Mouse (Mus musculus): ENCODE results near the gene 2310034G01Rik. TPM values are rescaled to one million over a fixed set of nuclear protein-coding genes. Genes with fewer than 3 reads are reported as not detected.

2310034G01Rik gene
- 1 to 10 TPM in 3 of 4 experiments, under 1 TPM in 1; 0.36 to 1.5 (median 1.0) TPM for total RNA-seq (2022)

- DNase-seq (ENCODE audit: low spot score in 2 of 2): no peak
These were observed at the start of gene 2310034G01Rik for GRCm38 (mm10) chr19:46350168-46350932. Gene 2310034G01Rik, minus strand, starts transcription at chr19:46350302.

- DNase-seq (ENCODE audit: low spot score in 2 of 2): no peak
These were observed 49.8 kb upstream of the 2310034G01Rik start for GRCm38 (mm10) chr19:46399886-46400285.

DNA sequence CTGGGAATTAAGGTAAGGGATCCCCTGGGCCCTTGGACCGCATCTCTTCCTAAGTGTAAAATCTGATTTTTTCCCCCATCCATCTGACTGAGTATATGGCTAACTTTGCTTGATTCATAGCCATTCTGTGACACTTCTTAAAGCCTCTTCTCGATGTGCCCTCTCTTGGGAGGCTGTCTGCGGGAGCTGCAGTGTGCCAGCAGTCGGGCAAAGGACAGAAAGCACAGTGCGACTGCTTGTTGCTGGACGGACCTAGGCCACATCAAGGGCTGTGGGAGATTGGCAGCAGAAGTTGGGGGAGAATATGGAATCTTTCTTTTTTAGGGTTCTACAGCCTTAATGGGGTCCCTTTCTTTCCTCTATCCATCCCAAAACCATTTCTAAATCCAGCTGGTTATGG, 49.3 kb upstream of the 2310034G01Rik start:
- no peak for DNase-seq (ENCODE audit: low spot score in 2 of 2)

GRCm38 (mm10) chr19:46398401-46398800, 48.3 kb upstream of the 2310034G01Rik start:
- DNase-seq (ENCODE audit: low spot score in 2 of 2): no peak

DNA sequence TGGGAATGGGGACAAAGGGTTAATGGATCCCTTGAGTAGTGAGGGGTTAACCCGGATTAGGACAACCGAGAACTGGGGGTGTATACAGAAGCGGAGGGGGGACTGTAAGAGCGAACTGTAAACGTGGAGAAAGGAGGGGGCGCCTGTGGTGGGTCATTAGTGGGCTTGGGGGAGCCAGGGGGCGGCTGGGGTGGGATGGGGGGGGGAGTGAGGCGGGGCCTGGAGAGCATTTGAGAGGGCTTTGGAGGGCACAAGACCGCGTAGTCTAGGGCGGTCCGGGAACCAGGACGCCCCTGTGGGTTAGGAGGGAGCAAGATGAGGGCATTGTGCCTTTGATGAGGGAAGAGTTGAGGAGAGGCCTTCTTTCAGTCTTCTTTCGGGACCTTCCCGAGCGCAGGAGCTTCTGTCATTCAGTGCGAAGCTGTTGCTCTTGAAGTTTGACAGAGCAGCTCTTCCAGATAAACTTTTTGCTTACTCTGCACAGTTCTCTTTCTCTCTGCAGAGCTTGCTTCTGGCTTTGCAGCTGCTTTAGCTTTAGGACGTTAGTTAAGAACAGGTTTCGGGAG, 47.4 kb upstream of the 2310034G01Rik start:
- DNase-seq (ENCODE audit: low spot score in 2 of 2): no peak

DNA sequence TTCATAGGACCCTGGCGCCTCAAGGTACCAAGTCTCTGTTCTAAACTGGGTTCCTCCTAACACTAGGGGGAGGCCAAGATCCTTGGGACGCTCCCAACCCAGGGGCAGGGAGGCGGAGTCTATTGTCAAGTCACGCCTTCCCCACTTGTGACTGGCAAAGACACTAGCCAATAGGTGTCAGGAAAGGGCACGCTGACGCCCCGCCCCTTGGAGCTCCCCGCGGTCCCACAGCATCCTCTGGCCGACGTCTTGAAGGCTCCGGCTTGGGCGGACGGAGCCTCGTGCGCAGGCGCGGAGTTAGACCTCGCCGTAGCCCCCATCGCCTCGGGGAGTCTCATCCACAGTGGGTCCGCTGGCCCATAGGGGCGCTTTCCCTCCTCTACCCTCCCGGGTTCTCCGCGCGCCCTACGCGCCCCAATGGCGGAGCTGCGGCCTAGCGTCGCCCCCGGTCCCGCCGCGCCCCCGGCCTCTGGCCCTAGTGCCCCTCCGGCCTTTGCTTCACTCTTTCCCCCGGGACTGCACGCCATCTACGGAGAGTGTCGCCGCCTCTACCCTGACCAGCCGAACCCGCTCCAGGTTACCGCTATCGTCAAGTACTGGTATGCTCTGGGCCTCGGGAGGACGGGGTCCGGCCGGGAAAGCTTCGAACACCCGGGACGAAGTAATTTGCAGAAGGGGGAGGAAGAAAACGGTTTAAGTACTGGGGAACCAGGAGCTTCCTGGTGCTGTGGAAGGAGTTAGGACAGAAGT, 46.8 kb upstream of the 2310034G01Rik start, which contains the start of gene Sufu:
Gene Sufu (plus strand): TSS at position 211 of the 750 bp plus-strand sequence.
- DNase-seq (ENCODE audit: low spot score in 2 of 2): peak; percentile 95 to 98

DNA sequence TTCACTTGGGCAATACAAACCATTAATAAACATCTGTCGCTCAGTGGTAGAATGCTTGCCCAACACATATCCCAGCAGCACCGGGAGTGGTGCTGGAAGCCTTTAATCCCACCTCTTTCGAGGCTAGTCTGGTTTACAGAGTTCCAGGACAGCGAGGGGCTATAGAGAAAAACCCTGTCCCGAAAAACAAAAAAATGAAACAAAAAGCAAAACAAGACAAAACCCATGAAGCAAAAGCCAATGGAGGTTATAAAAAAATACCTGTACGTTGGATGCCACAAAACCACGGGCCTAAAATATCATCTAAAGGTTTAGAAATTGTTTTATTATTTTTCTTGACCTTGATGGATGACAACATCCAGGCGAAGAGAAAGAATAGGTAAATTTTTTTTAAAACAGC, 46.0 kb upstream of the 2310034G01Rik start:
- no peak for DNase-seq (ENCODE audit: low spot score in 2 of 2)

- peak; percentile 96 for DNase-seq (ENCODE audit: low spot score in 2 of 2)
These were observed 45.3 kb upstream of the 2310034G01Rik start, which contains the start of gene Actr1a for GRCm38 (mm10) chr19:46395109-46396009. Gene Actr1a, minus strand, starts transcription at chr19:46395748.

GRCm38 (mm10) chr19:46394712-46395108, 44.6 kb upstream of the 2310034G01Rik start:
- no peak for DNase-seq (ENCODE audit: low spot score in 2 of 2)

GRCm38 (mm10) chr19:46392018-46392417, 41.9 kb upstream of the 2310034G01Rik start:
- DNase-seq (ENCODE audit: low spot score in 2 of 2): no peak

DNA sequence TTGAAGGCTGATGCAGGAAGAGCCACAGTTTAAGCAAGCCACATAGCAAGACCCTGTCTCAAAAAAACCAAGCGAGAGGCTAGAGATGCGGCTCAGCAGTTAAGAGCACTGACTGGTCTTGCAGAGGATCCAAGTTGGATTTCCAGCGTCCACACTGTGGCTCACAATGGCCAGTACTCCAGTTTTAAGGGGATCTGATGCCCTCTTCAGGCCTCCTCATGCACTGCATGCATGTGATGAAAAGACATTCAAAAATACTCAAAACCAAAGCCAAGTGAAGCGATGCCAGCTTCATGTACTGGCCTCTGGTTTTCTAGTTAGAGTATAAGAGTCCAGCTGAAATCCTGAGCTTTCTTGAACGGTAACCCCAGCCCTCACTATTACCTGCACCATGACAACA, 39.8 kb upstream of the 2310034G01Rik start:
- no peak for DNase-seq (ENCODE audit: low spot score in 2 of 2)

- DNase-seq (ENCODE audit: low spot score in 2 of 2): no peak
These were observed 32.2 kb upstream of the 2310034G01Rik start for GRCm38 (mm10) chr19:46382275-46382674.

DNA sequence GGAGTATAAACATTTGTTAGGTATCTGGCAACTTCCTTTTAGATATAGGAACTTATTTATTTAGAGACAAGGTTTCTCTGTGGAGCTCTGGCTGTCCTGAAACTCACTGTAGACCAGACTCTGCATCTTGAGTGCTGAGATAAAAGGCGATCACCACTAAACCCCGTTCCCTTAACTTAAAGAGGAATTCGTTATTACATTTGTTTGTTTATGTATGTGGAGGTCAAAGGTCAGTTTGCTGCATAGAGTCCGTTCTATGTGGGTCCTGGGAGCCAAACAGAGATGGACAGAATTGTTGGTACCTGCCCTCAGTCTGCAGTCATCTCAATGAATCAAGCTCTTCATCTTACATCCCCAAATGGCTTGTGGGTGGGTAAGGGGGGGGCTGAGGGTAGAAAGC, 25.8 kb upstream of the 2310034G01Rik start:
- no peak for DNase-seq (ENCODE audit: low spot score in 2 of 2)

DNA sequence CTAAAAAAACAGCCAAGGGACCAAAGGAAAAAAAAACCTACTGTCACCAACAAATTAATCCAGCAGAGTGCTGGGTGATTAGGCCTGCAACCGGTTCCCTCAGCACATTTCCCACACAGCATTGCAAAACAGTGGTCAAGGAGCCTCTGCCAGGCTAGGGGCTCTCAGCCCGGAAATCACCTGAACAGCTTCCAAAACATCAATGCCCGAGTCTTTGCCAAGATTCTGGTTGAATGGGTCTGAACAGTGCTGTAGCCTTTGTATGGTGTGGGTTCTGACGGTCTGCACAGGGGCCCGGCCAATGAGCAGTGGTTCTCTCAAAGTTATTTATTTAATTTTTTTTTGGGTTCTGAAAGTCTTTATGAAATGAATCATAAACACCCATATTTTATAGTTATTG, 25.4 kb upstream of the 2310034G01Rik start:
- DNase-seq (ENCODE audit: low spot score in 2 of 2): peak in 1 of 2 experiments; percentile 42

DNA sequence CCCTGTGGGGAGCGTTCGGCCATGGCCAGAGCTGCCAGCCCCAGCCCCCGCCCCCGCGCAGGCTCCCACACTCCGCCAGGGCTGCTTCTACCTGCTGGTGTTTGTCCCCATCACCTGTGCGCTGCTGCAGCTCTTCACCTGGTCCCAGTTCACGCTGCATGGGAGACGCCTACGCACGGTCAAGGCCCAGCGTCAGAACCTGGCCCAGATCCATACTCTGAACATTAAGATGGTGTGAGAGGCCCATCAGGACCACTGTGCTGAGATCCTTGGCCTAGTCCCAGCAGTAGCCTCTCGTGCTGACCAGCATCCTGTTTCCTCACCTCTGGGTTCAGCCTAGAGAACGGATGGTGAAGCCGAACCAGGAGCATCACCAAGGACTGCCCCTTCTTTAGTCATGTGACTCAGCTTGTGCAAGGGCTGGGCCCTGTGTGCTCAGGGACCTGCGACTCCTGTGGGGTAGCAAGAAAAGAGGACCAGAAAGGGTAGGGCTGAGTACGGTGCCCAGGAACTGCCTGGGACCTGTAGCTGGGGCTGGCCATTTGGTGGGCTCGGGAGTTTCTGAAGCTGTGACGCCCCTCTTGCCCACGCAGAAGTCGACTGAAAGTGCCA, 24.5 kb upstream of the 2310034G01Rik start:
- DNase-seq (ENCODE audit: low spot score in 2 of 2): peak in 1 of 2 experiments; percentile 24

DNA sequence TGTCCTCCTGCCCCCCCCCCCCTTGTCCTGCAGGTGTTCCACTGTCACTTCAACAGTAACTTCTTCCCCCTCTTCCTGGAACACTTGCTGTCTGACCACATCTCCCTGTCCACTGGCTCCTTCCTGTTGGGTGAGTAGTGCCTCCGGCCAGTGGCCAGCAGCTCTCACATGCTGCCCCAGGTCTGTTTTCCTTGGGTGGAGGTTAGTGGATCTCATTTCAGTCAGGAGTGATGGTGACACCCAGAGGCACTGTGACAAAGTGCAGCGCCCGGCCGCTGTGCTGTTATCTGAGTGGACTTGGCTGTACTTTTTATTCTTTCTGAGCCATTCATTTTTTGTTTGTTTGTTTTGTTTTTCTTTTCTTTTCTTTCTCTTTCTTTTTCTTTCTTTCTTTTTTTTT, 19.1 kb upstream of the 2310034G01Rik start:
- DNase-seq (ENCODE audit: low spot score in 2 of 2): peak; percentile 39 to 42

DNA sequence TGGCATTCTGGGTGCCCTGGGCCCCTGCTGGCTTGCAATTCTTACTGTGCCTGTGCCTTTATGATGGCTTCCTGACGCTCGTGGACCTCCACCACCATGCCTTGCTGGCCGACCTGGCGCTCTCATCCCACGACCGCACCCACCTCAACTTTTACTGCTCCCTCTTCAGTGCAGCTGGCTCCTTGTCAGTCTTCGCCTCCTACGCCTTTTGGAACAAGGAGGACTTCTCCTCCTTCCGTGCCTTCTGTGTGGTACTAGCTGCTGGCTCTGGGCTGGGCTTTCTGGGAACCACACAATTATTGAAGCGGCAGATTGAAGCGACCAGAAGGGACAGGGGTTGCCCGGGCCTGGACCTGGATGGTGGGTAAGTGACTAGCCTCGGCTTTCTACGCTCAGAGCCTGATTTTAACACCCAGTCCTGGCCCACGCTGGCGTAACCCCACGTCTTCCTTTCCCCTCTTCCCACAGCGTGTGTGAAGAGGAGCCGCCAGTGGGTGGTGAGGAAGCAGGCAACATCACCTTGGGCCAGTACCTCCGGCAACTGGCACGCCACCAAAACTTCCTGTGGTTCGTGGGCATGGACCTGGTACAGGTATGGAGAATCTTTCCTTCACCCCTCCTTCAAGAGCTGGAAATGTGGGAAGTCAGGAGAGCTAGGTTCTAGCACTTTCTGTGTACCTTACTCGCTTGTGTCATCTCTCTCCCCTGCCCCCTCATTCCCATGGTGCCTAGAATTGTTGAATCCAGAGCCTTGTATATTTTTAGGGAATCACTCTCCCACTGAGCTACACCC, 17.9 kb upstream of the 2310034G01Rik start:
- peak; percentile 52 to 64 for DNase-seq (ENCODE audit: low spot score in 2 of 2)

DNA sequence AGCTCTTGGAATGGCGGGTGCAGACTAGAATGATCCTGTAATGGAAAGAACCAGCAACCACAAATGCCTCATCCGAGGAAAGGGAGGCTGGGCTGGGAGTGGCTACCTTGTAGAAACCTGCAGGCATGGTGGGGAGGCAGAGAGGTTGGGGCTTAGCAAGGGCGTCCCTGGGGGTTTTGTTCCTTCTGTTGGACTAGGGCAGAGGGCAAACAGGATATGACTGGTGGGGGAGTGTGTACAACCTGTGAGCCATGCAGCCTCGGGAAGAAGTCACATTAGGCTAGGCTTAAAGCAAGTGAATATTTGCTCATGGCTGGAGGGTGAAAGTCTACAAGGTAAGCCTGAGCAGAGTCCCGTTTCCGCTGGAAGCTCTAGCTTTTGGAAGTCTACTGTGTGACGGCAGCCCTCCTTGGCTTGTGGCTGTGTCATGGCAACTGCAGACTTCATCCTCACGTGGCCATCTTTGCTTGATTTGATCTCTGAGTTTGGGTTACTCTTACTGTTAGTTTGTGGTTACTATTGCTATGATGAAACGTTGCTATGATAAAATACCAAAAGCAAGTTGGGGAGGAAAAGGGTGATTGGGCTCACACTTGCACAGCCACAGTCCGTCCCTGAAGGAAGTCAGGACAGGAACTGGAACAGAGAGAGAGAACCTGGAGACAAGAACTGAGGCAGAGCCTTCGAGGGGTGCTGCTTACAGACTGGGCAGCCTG, 13.3 kb upstream of the 2310034G01Rik start:
- no peak for DNase-seq (ENCODE audit: low spot score in 2 of 2)

- no peak for DNase-seq (ENCODE audit: low spot score in 2 of 2)
These were observed 12.0 kb upstream of the 2310034G01Rik start for GRCm38 (mm10) chr19:46362104-46362503.

All from left cerebral cortex, adult 8-10 months (tissue).